Mouse (Mus musculus): ENCODE data around the gene Slc39a11. TPM values are rescaled to one million over a fixed set of nuclear protein-coding genes. Genes with fewer than 3 reads are reported as not detected.

Slc39a11 gene
- polyA plus RNA-seq, 1 experiment from 2014 or later, result 22.4 TPM

GRCm38 (mm10) chr11:113382674-113383571, 267.0 kb downstream of the Slc39a11 start:
- CTCF ChIA-PET, result interaction anchor here (1.1 kb wide), 1 partner anchor 18 kb away, joined by 3 read pairs; no protein-coding TSS in a partner anchor
- H3K27me3 ChIP-seq, result no peaks in the 10 kb centered on the region
- DNase-seq (ENCODE audit: low read depth, low spot score) (no peak), ATAC-seq (no peak)
- no peak for TF ChIP-seq CTCF (IDR thresholded peaks at IDR 0.05)
- POLR2A ChIA-PET, result no interaction called here
- in situ Hi-C loops (cut with MboI; ENCODE audit: low pct_unique_long_range_greater_than_20kb), result no loop called here

GRCm38 (mm10) chr11:113381550-113381949, 268.3 kb downstream of the Slc39a11 start:
- no peak for TF ChIP-seq CTCF (IDR thresholded peaks at IDR 0.05)
- ChIA-PET POLR2A (interaction anchor here (0.7 kb wide), 1 partner anchor 20 kb away, joined by 3 read pairs; no protein-coding TSS in a partner anchor), CTCF (no interaction called here)
- in situ Hi-C loops (cut with MboI; ENCODE audit: low pct_unique_long_range_greater_than_20kb), result no loop called here
- ATAC-seq, result no peak
- no peaks in the 10 kb centered on the region for H3K27me3 ChIP-seq
- no peak for DNase-seq (ENCODE audit: low read depth, low spot score)

GRCm38 (mm10) chr11:113378867-113379266, 271.0 kb downstream of the Slc39a11 start:
- DNase-seq (ENCODE audit: low read depth, low spot score) (no peak), ATAC-seq (no peak)
- ChIA-PET POLR2A (interaction anchor here (0.7 kb wide), 1 partner anchor 55 kb away, joined by 5 read pairs; no protein-coding TSS in a partner anchor), CTCF (interaction anchor here (1.3 kb wide), 1 partner anchor 9 kb away, joined by 4 read pairs; no protein-coding TSS in a partner anchor)
- in situ Hi-C loops (cut with MboI; ENCODE audit: low pct_unique_long_range_greater_than_20kb), result no loop called here
- no peak for TF ChIP-seq CTCF (IDR thresholded peaks at IDR 0.05)
- no peaks in the 10 kb centered on the region for H3K27me3 ChIP-seq

GRCm38 (mm10) chr11:113376066-113376465, 273.8 kb downstream of the Slc39a11 start:
- in situ Hi-C loops (cut with MboI; ENCODE audit: low pct_unique_long_range_greater_than_20kb), result no loop called here
- CTCF ChIA-PET, result interaction anchor here (1.6 kb wide), 1 partner anchor 18 kb away, joined by 3 read pairs; no protein-coding TSS in a partner anchor
- no peak for ATAC-seq
- no peak for DNase-seq (ENCODE audit: low read depth, low spot score)
- POLR2A ChIA-PET, result no interaction called here
- no peaks in the 10 kb centered on the region for H3K27me3 ChIP-seq
- no peak for TF ChIP-seq CTCF (IDR thresholded peaks at IDR 0.05)

GRCm38 (mm10) chr11:113373926-113374325, 276.0 kb downstream of the Slc39a11 start:
- TF ChIP-seq CTCF (IDR thresholded peaks at IDR 0.05), result no peak
- in situ Hi-C loops (cut with MboI; ENCODE audit: low pct_unique_long_range_greater_than_20kb), result no loop called here
- no peak for DNase-seq (ENCODE audit: low read depth, low spot score)
- CTCF ChIA-PET, result interaction anchor here (1.2 kb wide), 1 partner anchor 13 kb away, joined by 3 read pairs; no protein-coding TSS in a partner anchor
- POLR2A ChIA-PET, result no interaction called here
- H3K27me3 ChIP-seq, result no peaks in the 10 kb centered on the region
- no peak for ATAC-seq

- in situ Hi-C loops (cut with MboI; ENCODE audit: low pct_unique_long_range_greater_than_20kb), result no loop called here
- CTCF ChIA-PET, result interaction anchor here (1.2 kb wide), 1 partner anchor 13 kb away, joined by 3 read pairs; no protein-coding TSS in a partner anchor
- no peak for TF ChIP-seq CTCF (IDR thresholded peaks at IDR 0.05)
- ATAC-seq (no peak), DNase-seq (ENCODE audit: low read depth, low spot score) (no peak)
- POLR2A ChIA-PET, result no interaction called here
- H3K27me3 ChIP-seq, result no peaks in the 10 kb centered on the region
Observed at GRCm38 (mm10) chr11:113373331-113373730, 276.5 kb downstream of the Slc39a11 start.

- H3K27me3 ChIP-seq, result no peaks in the 10 kb centered on the region
- ChIA-PET POLR2A (no interaction called here), CTCF (no interaction called here)
- ATAC-seq, result no peak
- in situ Hi-C loops (cut with MboI; ENCODE audit: low pct_unique_long_range_greater_than_20kb), result no loop called here
- peak; percentile 2 for DNase-seq (ENCODE audit: low read depth, low spot score)
- no peak for TF ChIP-seq CTCF (IDR thresholded peaks at IDR 0.05)
Observed at GRCm38 (mm10) chr11:113368046-113368445, 281.8 kb downstream of the Slc39a11 start.

GRCm38 (mm10) chr11:113366257-113367030, 283.4 kb downstream of the Slc39a11 start:
- ChIA-PET CTCF (no interaction called here), POLR2A (no interaction called here)
- ATAC-seq (no peak), DNase-seq (ENCODE audit: low read depth, low spot score) (no peak)
- in situ Hi-C loops (cut with MboI; ENCODE audit: low pct_unique_long_range_greater_than_20kb), result no loop called here
- TF ChIP-seq CTCF (IDR thresholded peaks at IDR 0.05), result no peak
- no peaks in the 10 kb centered on the region for H3K27me3 ChIP-seq

GRCm38 (mm10) chr11:113363739-113364138, 286.1 kb downstream of the Slc39a11 start:
- ChIA-PET CTCF (no interaction called here), POLR2A (no interaction called here)
- no peak for TF ChIP-seq CTCF (IDR thresholded peaks at IDR 0.05)
- in situ Hi-C loops (cut with MboI; ENCODE audit: low pct_unique_long_range_greater_than_20kb), result no loop called here
- ATAC-seq, result no peak
- H3K27me3 ChIP-seq, result no peaks in the 10 kb centered on the region
- DNase-seq (ENCODE audit: low read depth, low spot score), result no peak

GRCm38 (mm10) chr11:113362617-113363016, 287.3 kb downstream of the Slc39a11 start:
- no peak for DNase-seq (ENCODE audit: low read depth, low spot score)
- POLR2A ChIA-PET, result no interaction called here
- ATAC-seq, result no peak
- TF ChIP-seq CTCF (IDR thresholded peaks at IDR 0.05), result no peak
- H3K27me3 ChIP-seq, result no peaks in the 10 kb centered on the region
- in situ Hi-C loops (cut with MboI; ENCODE audit: low pct_unique_long_range_greater_than_20kb), result no loop called here
- CTCF ChIA-PET, result no interaction called here
